Mouse (Mus musculus) kidney, adult 2 months (tissue): Measurements from ENCODE around the gene Kmt2b.

ENCODE experiments used
- CTCF ChIP-seq: fragments of 200-500 bp; conservative IDR thresholded peaks from 2 replicates; pipeline ENCODE4 v1.5.1; 2011; ENCODE audit warnings: low read depth, mild to moderate bottlenecking, control low read depth, low read length, moderate library complexity, mixed read lengths; ENCODE audit not compliant: insufficient read depth, insufficient read length
- POLR2A ChIP-seq: fragments of 200-500 bp; IDR thresholded peaks from one replicate; pipeline ENCODE4 v1.6.1; 2011; ENCODE audit warnings: low read depth, low read length, control low read depth

GRCm38 (mm10) chr7:30596093-30596492 is 7.6 kb upstream of the Kmt2b start:
- no peak for TF ChIP-seq POLR2A
- TF ChIP-seq CTCF, result no peak
